Mouse (Mus musculus): ENCODE measurements at regions not wholly inside any gene's neighbourhood (a gene's known extent, or its start where the extent isn't known, plus 50 kb on each side); places are given as distances from the start of the nearest gene placed in this dataset.

DNA sequence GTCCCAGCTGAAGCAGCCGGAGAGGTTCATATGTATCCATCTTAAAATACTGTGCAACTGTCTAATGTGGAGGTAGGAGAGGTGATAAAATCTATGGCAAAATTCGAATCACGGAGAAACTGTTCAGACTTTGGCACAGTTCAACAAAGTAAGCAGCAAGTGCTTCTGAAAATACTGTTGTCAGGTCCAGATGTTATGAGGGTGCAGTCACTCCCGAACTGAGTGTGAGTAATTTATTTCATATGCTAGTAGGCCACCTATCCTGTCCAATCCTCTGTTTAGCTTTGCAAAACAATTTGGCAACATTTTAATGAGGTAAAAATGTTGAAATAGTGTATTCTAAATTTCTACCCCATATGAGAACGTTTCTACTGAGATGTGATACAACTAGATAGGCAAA is 90.1 kb upstream of the Zfp770 start:
- no peaks in the 10 kb centered on the region for H3K4me1 ChIP-seq (ENCODE audit: control insufficient read depth, insufficient read depth, low read length)
- no peak overlapping the region for H3K27ac ChIP-seq (ENCODE audit: insufficient read depth, low read depth, low read length)
- no peak for TF ChIP-seq POLR2A (IDR thresholded peaks at IDR 0.05; ENCODE audit: borderline replicate concordance, low read depth, low read length)
- TF ChIP-seq CTCF (IDR thresholded peaks at IDR 0.05; ENCODE audit: low read depth, low read length): no peak
- no peak overlapping the region for H3K4me3 ChIP-seq (ENCODE audit: insufficient read depth, low read length)

DNA sequence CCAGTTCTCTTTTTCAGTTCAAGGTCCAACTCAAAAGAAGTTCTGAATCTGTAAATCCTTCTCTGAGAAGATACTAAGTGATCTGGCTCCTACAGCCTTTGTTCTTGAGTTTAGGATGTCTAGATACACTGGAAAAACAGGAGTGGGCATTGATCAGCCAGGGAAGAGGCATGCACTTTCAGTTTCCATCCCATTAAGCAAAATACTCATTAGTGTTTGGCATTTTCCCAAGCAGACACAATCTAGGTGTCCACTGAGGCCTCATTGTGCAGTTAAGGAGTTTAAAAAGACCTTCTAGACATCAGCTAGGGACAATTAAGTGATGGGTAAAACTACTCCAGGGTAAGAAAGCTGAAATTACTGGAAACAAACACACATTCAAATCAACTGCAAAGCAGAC is 74.3 kb upstream of the Zfp770 start:
- H3K4me3 ChIP-seq (ENCODE audit: insufficient read depth, low read length): no peak overlapping the region
- no peaks in the 10 kb centered on the region for H3K4me1 ChIP-seq (ENCODE audit: control insufficient read depth, insufficient read depth, low read length)
- TF ChIP-seq POLR2A (IDR thresholded peaks at IDR 0.05; ENCODE audit: borderline replicate concordance, low read depth, low read length) (no peak), CTCF (IDR thresholded peaks at IDR 0.05; ENCODE audit: low read depth, low read length) (no peak)
- no peak overlapping the region for H3K27ac ChIP-seq (ENCODE audit: insufficient read depth, low read depth, low read length)

DNA sequence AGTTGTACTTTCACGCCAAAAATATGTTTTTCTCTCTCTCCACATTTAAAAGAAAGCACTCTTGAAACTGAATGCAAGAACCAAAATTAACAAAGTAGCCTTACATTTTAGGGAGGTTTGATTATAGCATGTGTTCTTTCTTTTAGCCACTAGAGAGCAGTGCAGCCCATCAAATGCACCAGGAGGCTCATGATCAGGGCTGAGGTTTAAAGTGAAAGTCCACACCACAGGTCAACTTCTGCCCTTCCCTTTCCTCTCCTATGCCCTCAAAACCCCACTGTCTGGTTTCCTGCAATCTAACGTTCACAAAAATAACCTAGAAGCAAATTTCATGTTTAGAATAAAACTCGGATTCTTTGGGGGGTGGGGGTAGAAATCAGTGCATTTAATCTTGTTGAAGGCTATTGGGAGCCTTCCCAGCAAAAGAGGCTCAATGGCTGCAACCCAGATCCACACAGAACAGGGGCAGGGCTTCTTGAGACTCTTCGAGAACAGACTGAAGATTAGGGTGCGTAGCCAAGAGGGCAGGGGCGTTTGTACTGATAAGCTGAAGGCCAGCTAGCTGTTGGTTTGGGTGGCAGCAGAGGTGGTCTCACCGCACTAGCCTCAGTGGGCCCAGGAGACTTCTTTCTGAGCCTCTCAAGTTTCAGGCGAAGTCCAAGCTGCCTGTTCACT is 59.3 kb upstream of the Zfp770 start:
- peak overlapping the region; percentile 2; the same call in 1 of the 2 replicates for H3K4me3 ChIP-seq (ENCODE audit: insufficient read depth, low read length)
- no peak for TF ChIP-seq CTCF (IDR thresholded peaks at IDR 0.05; ENCODE audit: low read depth, low read length)
- TF ChIP-seq POLR2A (IDR thresholded peaks at IDR 0.05; ENCODE audit: borderline replicate concordance, low read depth, low read length): no peak
- H3K4me1 ChIP-seq (ENCODE audit: control insufficient read depth, insufficient read depth, low read length): 0 out of 2 replicates have a peak, but pooled peaks cover 2% of the 10 kb centered on the region
- H3K27ac ChIP-seq (ENCODE audit: insufficient read depth, low read depth, low read length): no peak overlapping the region

DNA sequence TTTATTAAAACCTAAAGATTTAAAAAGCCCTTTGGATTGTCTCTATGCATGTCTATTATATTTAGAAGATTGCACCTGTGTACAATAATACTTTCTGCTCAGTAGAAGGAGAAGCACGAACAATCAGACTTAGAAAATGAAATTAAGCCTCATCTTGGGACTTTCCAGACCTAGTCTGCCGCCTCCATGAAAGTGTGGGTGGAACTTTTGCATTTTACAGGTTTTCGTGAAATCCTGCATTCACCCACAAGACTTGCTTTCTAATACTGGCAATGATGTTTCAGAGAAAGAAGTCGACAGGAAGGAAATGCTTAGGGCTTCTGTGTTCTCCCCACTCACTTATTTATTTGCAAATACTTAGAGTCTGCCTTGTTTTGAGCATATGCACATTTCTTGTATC is 58.3 kb upstream of the Zfp770 start:
- Histone ChIP-seq H3K27ac (ENCODE audit: insufficient read depth, low read depth, low read length) (no peak overlapping the region), H3K4me1 (ENCODE audit: control insufficient read depth, insufficient read depth, low read length) (0 out of 2 replicates have a peak, but pooled peaks cover 2% of the 10 kb centered on the region), H3K4me3 (ENCODE audit: insufficient read depth, low read length) (no peak overlapping the region)
- TF ChIP-seq POLR2A (IDR thresholded peaks at IDR 0.05; ENCODE audit: borderline replicate concordance, low read depth, low read length) (no peak), CTCF (IDR thresholded peaks at IDR 0.05; ENCODE audit: low read depth, low read length) (no peak)
